ENCODE assay signal across 28 mouse cellular contexts in the genomic region with DNA sequence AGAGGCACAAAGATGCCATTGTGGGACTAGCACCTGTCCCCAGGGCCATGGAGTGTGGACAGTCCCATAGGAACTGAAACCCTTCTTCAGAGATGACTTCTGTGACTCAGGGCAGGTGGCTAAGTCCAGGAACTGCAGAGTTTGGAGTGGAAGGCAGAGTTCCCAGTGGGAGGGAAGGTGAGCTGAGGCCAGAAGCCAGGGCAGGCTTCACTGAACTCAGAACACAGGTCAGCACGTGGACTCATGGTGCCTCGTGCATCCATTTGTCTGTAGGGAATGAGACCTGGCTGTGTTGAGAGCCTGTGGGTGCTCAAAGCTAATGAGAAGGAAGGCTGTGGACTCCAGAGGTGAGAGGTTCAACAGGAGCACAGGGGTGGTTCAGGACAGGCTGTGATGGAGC. TPM values are rescaled to one million over a fixed set of nuclear protein-coding genes. Genes with fewer than 3 reads are reported as not detected.
DNase-seq lines count a peak whose midpoint lies in the region; ATAC-seq and TF ChIP-seq lines count a peak whose summit lies in the region.
"Had no signal": no experiment of that assay in that cellular context is flagged by ENCODE, and none has a peak within 500 bp of the region (broad histone marks: within the 10 kb centered on the region; RNA-seq: fewer than 3 reads in every experiment).

No protein-coding gene starts in this region.

- no peaks in the 10 kb centered on the region for H3K79me2 ChIP-seq in liver, adult 2 months (ENCODE audit: control insufficient read depth, insufficient read depth, low read length)

- no peaks in the 10 kb centered on the region for H3K27me3 ChIP-seq in forebrain, embryonic 11.5 days (ENCODE audit: control insufficient read depth, insufficient read depth, low read length)
- no peaks in the 10 kb centered on the region for H3K27me3 ChIP-seq in forebrain, postnatal 0 days (ENCODE audit: insufficient read depth, low read length)
- H3K27me3 ChIP-seq in kidney, adult 2 months (replicated peaks; ENCODE audit: control insufficient read depth, insufficient read depth, low read length) = no peaks in the 10 kb centered on the region
- no peaks in the 10 kb centered on the region for H3K27me3 ChIP-seq in liver, adult 2 months (ENCODE audit: control insufficient read depth, insufficient read depth, low read length)
- no peaks in the 10 kb centered on the region for H3K27me3 ChIP-seq in liver, embryonic 11.5 days (replicated peaks; ENCODE audit: control insufficient read depth, insufficient read depth, low read length)
- H3K27me3 ChIP-seq: embryonic facial prominence, embryonic 12.5 days had no signal

- H3K9ac ChIP-seq in forebrain, embryonic 11.5 days (ENCODE audit: low read length) = no peak overlapping the region
- no peak overlapping the region for H3K9ac ChIP-seq in forebrain, postnatal 0 days
- no peak overlapping the region for H3K9ac ChIP-seq in liver, adult 2 months (ENCODE audit: low read depth, low read length)
- H3K9ac ChIP-seq in liver, embryonic 11.5 days (ENCODE audit: low read depth, low read length) = no peak overlapping the region
- H3K9ac ChIP-seq: embryonic facial prominence, embryonic 12.5 days; forebrain, embryonic 12.5 days had no signal

- TF ChIP-seq POLR2A in kidney, adult 2 months (IDR thresholded peaks at IDR 0.05; ENCODE audit: low read depth, low read length) = no peak
- TF ChIP-seq POLR2A in liver, adult 2 months (IDR thresholded peaks at IDR 0.05; ENCODE audit: extremely low read depth, insufficient read depth, low read length) = no peak

- 85% methylated on average over 2 of the region's 2 CpGs for WGBS in forebrain, embryonic 11.5 days
- WGBS in forebrain, postnatal 0 days = 87% methylated on average over 2 of the region's 2 CpGs
- 43% methylated on average over 2 of the region's 2 CpGs for WGBS in kidney, adult 2 months
- WGBS in liver, adult 2 months = 70% methylated on average over 2 of the region's 2 CpGs
- 75% methylated on average over 2 of the region's 2 CpGs for WGBS in liver, embryonic 11.5 days

- H3K4me2 ChIP-seq in forebrain, embryonic 11.5 days (ENCODE audit: low read depth, low read length, severe bottlenecking) = no peak overlapping the region
- no peak overlapping the region for H3K4me2 ChIP-seq in forebrain, postnatal 0 days (ENCODE audit: low read depth)
- no peak overlapping the region for H3K4me2 ChIP-seq in liver, embryonic 11.5 days
- H3K4me2 ChIP-seq: embryonic facial prominence, embryonic 12.5 days; forebrain, embryonic 12.5 days had no signal

- H3K4me1 ChIP-seq in forebrain, embryonic 11.5 days (replicated peaks; ENCODE audit: control insufficient read depth, insufficient read depth, low read length) = no peaks in the 10 kb centered on the region
- no peaks in the 10 kb centered on the region for H3K4me1 ChIP-seq in forebrain, postnatal 0 days (ENCODE audit: insufficient read depth)
- no peaks in the 10 kb centered on the region for H3K4me1 ChIP-seq in kidney, adult 2 months (ENCODE audit: control insufficient read depth, insufficient read depth, low read length)
- no peaks in the 10 kb centered on the region for H3K4me1 ChIP-seq in liver, adult 2 months (ENCODE audit: control insufficient read depth, insufficient read depth, low read length)
- no peaks in the 10 kb centered on the region for H3K4me1 ChIP-seq in liver, embryonic 11.5 days (replicated peaks; ENCODE audit: control insufficient read depth, insufficient read depth, low read length)
- H3K4me1 ChIP-seq: embryonic facial prominence, embryonic 10.5 days; embryonic facial prominence, embryonic 12.5 days; forebrain, embryonic 12.5 days had no signal

- H3K9me3 ChIP-seq in forebrain, embryonic 11.5 days (ENCODE audit: control insufficient read depth, low read length) = no peaks in the 10 kb centered on the region
- no peaks in the 10 kb centered on the region for H3K9me3 ChIP-seq in forebrain, postnatal 0 days (ENCODE audit: low read length)
- no peaks in the 10 kb centered on the region for H3K9me3 ChIP-seq in liver, embryonic 11.5 days (ENCODE audit: control insufficient read depth, low read length)
- H3K9me3 ChIP-seq: embryonic facial prominence, embryonic 10.5 days; embryonic facial prominence, embryonic 12.5 days; forebrain, embryonic 12.5 days; G1E had no signal

- H3K4me3 ChIP-seq in forebrain, embryonic 11.5 days (ENCODE audit: low read depth, low read length) = no peak overlapping the region
- H3K4me3 ChIP-seq in forebrain, postnatal 0 days (ENCODE audit: low read depth, low read length) = no peak overlapping the region
- no peak overlapping the region for H3K4me3 ChIP-seq in kidney, adult 2 months (ENCODE audit: insufficient read depth, low read depth, low read length)
- H3K4me3 ChIP-seq in liver, adult 2 months (ENCODE audit: insufficient read depth, low read depth, low read length) = no peak overlapping the region
- H3K4me3 ChIP-seq in liver, embryonic 11.5 days (ENCODE audit: low read depth, low read length) = no peak overlapping the region
- H3K4me3 ChIP-seq: embryonic facial prominence, embryonic 10.5 days; embryonic facial prominence, embryonic 12.5 days; forebrain, embryonic 12.5 days had no signal

- DNase-seq in forebrain, embryonic 11.5 days (ENCODE audit: low spot score) = peak; percentile 37
- no peak for DNase-seq in forebrain, postnatal 0 days
- peak; percentile 63 for DNase-seq in kidney, adult 2 months
- DNase-seq in kidney, postnatal 14 days = no peak
- peak; percentile 64 for DNase-seq in liver, adult 2 months (ENCODE audit: extremely low read depth, low read depth, low spot score)
- no peak for DNase-seq in liver, embryonic 11.5 days (ENCODE audit: low spot score)
- DNase-seq: adrenal gland, adult 8-10 months; adrenal gland, postnatal 14 days; adrenal gland, postnatal 36 days; B cell, adult 2 months; cerebellum, adult 11-12 months; cerebellum, adult 2 months; cerebellum, adult 9-10 months; cerebellum, postnatal 10 days; cerebellum, postnatal 25 days had no signal

- no peak for ATAC-seq in forebrain, embryonic 11.5 days (replicated peaks; ENCODE audit: low FRiP score)
- ATAC-seq in forebrain, postnatal 0 days = no peak
- no peak for ATAC-seq in liver, embryonic 11.5 days (replicated peaks; ENCODE audit: low FRiP score)
- ATAC-seq: activated CD4-positive, CD25-positive, alpha-beta regulatory T cell, adult 4 months; CD4-positive, CD25-positive, alpha-beta regulatory T cell, adult 4 months; forebrain, embryonic 14.5 days; forebrain, embryonic 16.5 days; Patski had no signal

- no peak for TF ChIP-seq CTCF in forebrain, postnatal 0 days (IDR thresholded peaks at IDR 0.05; ENCODE audit: low read depth)
- TF ChIP-seq CTCF in kidney, adult 2 months (conservative IDR thresholded peaks at IDR 0.05; ENCODE audit: insufficient read depth, insufficient read length, low read depth, low read length) = no peak
- no peak for TF ChIP-seq CTCF in liver, adult 2 months (IDR thresholded peaks at IDR 0.05; ENCODE audit: low read depth, low read length)

- H3K36me3 ChIP-seq in forebrain, embryonic 11.5 days (ENCODE audit: control insufficient read depth, insufficient read depth, low read length) = no peaks in the 10 kb centered on the region
- H3K36me3 ChIP-seq in forebrain, postnatal 0 days (ENCODE audit: insufficient read depth) = no peaks in the 10 kb centered on the region
- no peaks in the 10 kb centered on the region for H3K36me3 ChIP-seq in kidney, adult 2 months (ENCODE audit: control insufficient read depth, insufficient read depth, low read length)
- H3K36me3 ChIP-seq in liver, adult 2 months (ENCODE audit: control insufficient read depth, insufficient read depth, low read length) = no peaks in the 10 kb centered on the region
- H3K36me3 ChIP-seq in liver, embryonic 11.5 days (ENCODE audit: control insufficient read depth, insufficient read depth, low read length) = no peaks in the 10 kb centered on the region
- H3K36me3 ChIP-seq: embryonic facial prominence, embryonic 10.5 days; embryonic facial prominence, embryonic 12.5 days; forebrain, embryonic 12.5 days; G1E had no signal

- no peak overlapping the region for H3K27ac ChIP-seq in forebrain, embryonic 11.5 days (ENCODE audit: low read depth, low read length)
- H3K27ac ChIP-seq in forebrain, postnatal 0 days (ENCODE audit: low read depth, low read length) = no peak overlapping the region
- no peak overlapping the region for H3K27ac ChIP-seq in kidney, adult 2 months (ENCODE audit: insufficient read depth, low read depth, low read length)
- no peak overlapping the region for H3K27ac ChIP-seq in liver, adult 2 months (replicated peaks; ENCODE audit: insufficient read depth, low read depth, low read length)
- H3K27ac ChIP-seq in liver, embryonic 11.5 days (ENCODE audit: low read depth, low read length) = no peak overlapping the region
- H3K27ac ChIP-seq: embryonic facial prominence, embryonic 10.5 days; embryonic facial prominence, embryonic 12.5 days; forebrain, embryonic 12.5 days had no signal

RNA-seq across cellular contexts. Expression of gene Obp2a, which starts 1.1 kb away (rescaled TPM):
- not detected in 2 replicates for polyA plus RNA-seq in forebrain, embryonic 11.5 days (2014; fragmentation: Nextera tagmentation; extraction: Ambion mirVana)
- not detected in 2 replicates for total RNA-seq in forebrain, postnatal 0 days (2014; rRNA removed)
- not detected in 2 replicates for polyA plus RNA-seq in forebrain, postnatal 0 days (2015; fragmentation: Nextera tagmentation; extraction: Ambion mirVana)
- not detected in 2 replicates for polyA plus RNA-seq in kidney, adult 2 months (2012; rRNA removed)
- total RNA-seq in liver, adult 2 months (2014; rRNA removed) = not detected in 2 replicates
- polyA plus RNA-seq in liver, adult 2 months (2012; rRNA removed) = not detected in 2 replicates
- polyA plus RNA-seq in liver, embryonic 11.5 days (2014; fragmentation: Nextera tagmentation; extraction: Ambion mirVana) = not detected in 2 replicates
- total RNA-seq: CH12.LX, G1E had no signal
- polyA plus RNA-seq: activated CD4-positive, CD25-positive, alpha-beta regulatory T cell, adult 4 months; CD4-positive, CD25-positive, alpha-beta regulatory T cell, adult 4 months; cerebellum, adult 2 months; cortical plate, adult 2 months; embryonic facial prominence, embryonic 10.5 days; embryonic facial prominence, embryonic 12.5 days; embryonic facial prominence, embryonic 14.5 days; forebrain, embryonic 12.5 days; forebrain, embryonic 14.5 days; forebrain, embryonic 16.5 days; G1E; Patski had no signal

RNA-seq across cellular contexts. Expression of gene Bmyc, which starts 7.8 kb away (rescaled TPM):
- polyA plus RNA-seq in forebrain, embryonic 11.5 days (2014; fragmentation: Nextera tagmentation; extraction: Ambion mirVana) = 68.5 and 71.2 TPM in 2 replicates
- total RNA-seq in forebrain, postnatal 0 days (2014; rRNA removed) = 43.4 and 50.5 TPM in 2 replicates
- polyA plus RNA-seq in forebrain, postnatal 0 days (2015; fragmentation: Nextera tagmentation; extraction: Ambion mirVana) = 194 and 195 TPM in 2 replicates
- polyA plus RNA-seq in kidney, adult 2 months (2012; rRNA removed) = 14.0 and 14.2 TPM in 2 replicates
- 1.0 and 1.9 TPM in 2 replicates for total RNA-seq in liver, adult 2 months (2014; rRNA removed)
- 4.7 and 6.8 TPM in 2 replicates for polyA plus RNA-seq in liver, adult 2 months (2012; rRNA removed)
- 35.6 and 37.8 TPM in 2 replicates for polyA plus RNA-seq in liver, embryonic 11.5 days (2014; fragmentation: Nextera tagmentation; extraction: Ambion mirVana)
- total RNA-seq: G1E had no signal
- polyA plus RNA-seq: G1E had no signal

RNA-seq across cellular contexts. Expression of gene Lcn10, which starts 16.2 kb away (rescaled TPM):
- polyA plus RNA-seq in forebrain, embryonic 11.5 days (2014; fragmentation: Nextera tagmentation; extraction: Ambion mirVana) = not detected in 2 replicates
- total RNA-seq in forebrain, postnatal 0 days (2014; rRNA removed) = not detected in 2 replicates
- not detected in 2 replicates for polyA plus RNA-seq in forebrain, postnatal 0 days (2015; fragmentation: Nextera tagmentation; extraction: Ambion mirVana)
- not detected in 2 replicates for polyA plus RNA-seq in kidney, adult 2 months (2012; rRNA removed)
- not detected in 2 replicates for total RNA-seq in liver, adult 2 months (2014; rRNA removed)
- polyA plus RNA-seq in liver, adult 2 months (2012; rRNA removed) = not detected in 2 replicates
- polyA plus RNA-seq in liver, embryonic 11.5 days (2014; fragmentation: Nextera tagmentation; extraction: Ambion mirVana) = not detected in 2 replicates
- total RNA-seq: adrenal gland, adult 18-20 months; adrenal gland, adult 8-10 months; adrenal gland, postnatal 14 days; adrenal gland, postnatal 36 days; CH12.LX; G1E had no signal
- polyA plus RNA-seq: activated CD4-positive, CD25-positive, alpha-beta regulatory T cell, adult 4 months; cerebellum, adult 2 months; cortical plate, adult 2 months; embryonic facial prominence, embryonic 10.5 days; embryonic facial prominence, embryonic 12.5 days; embryonic facial prominence, embryonic 14.5 days; forebrain, embryonic 12.5 days; forebrain, embryonic 14.5 days; forebrain, embryonic 16.5 days; G1E; Patski had no signal

RNA-seq across cellular contexts. Expression of gene Lcn6, which starts 22.1 kb away (rescaled TPM):
- polyA plus RNA-seq in forebrain, embryonic 11.5 days (2014; fragmentation: Nextera tagmentation; extraction: Ambion mirVana) = not detected in 2 replicates
- not detected in 2 replicates for total RNA-seq in forebrain, postnatal 0 days (2014; rRNA removed)
- polyA plus RNA-seq in forebrain, postnatal 0 days (2015; fragmentation: Nextera tagmentation; extraction: Ambion mirVana) = not detected in 2 replicates
- polyA plus RNA-seq in kidney, adult 2 months (2012; rRNA removed) = not detected in 2 replicates
- not detected in 2 replicates for total RNA-seq in liver, adult 2 months (2014; rRNA removed)
- polyA plus RNA-seq in liver, adult 2 months (2012; rRNA removed) = not detected in 2 replicates
- polyA plus RNA-seq in liver, embryonic 11.5 days (2014; fragmentation: Nextera tagmentation; extraction: Ambion mirVana) = not detected in 2 replicates
- total RNA-seq: adrenal gland, adult 18-20 months; adrenal gland, adult 8-10 months; adrenal gland, postnatal 14 days; adrenal gland, postnatal 36 days; CH12.LX; G1E had no signal
- polyA plus RNA-seq: activated CD4-positive, CD25-positive, alpha-beta regulatory T cell, adult 4 months; CD4-positive, CD25-positive, alpha-beta regulatory T cell, adult 4 months; cerebellum, adult 2 months; cortical plate, adult 2 months; embryonic facial prominence, embryonic 10.5 days; embryonic facial prominence, embryonic 12.5 days; embryonic facial prominence, embryonic 14.5 days; forebrain, embryonic 12.5 days; forebrain, embryonic 14.5 days; forebrain, embryonic 16.5 days; G1E; Patski had no signal

RNA-seq across cellular contexts. Expression of gene Obp2b, which starts 38.1 kb away (rescaled TPM):
- not detected in 2 replicates for polyA plus RNA-seq in forebrain, embryonic 11.5 days (2014; fragmentation: Nextera tagmentation; extraction: Ambion mirVana)
- not detected in 2 replicates for total RNA-seq in forebrain, postnatal 0 days (2014; rRNA removed)
- not detected in 2 replicates for polyA plus RNA-seq in forebrain, postnatal 0 days (2015; fragmentation: Nextera tagmentation; extraction: Ambion mirVana)
- polyA plus RNA-seq in kidney, adult 2 months (2012; rRNA removed) = not detected in 2 replicates
- not detected in 2 replicates for total RNA-seq in liver, adult 2 months (2014; rRNA removed)
- polyA plus RNA-seq in liver, adult 2 months (2012; rRNA removed) = not detected in 2 replicates
- not detected in 2 replicates for polyA plus RNA-seq in liver, embryonic 11.5 days (2014; fragmentation: Nextera tagmentation; extraction: Ambion mirVana)
- total RNA-seq: adrenal gland, adult 18-20 months; adrenal gland, adult 8-10 months; adrenal gland, postnatal 14 days; adrenal gland, postnatal 36 days; CH12.LX; G1E had no signal
- polyA plus RNA-seq: activated CD4-positive, CD25-positive, alpha-beta regulatory T cell, adult 4 months; CD4-positive, CD25-positive, alpha-beta regulatory T cell, adult 4 months; cerebellum, adult 2 months; cortical plate, adult 2 months; embryonic facial prominence, embryonic 10.5 days; embryonic facial prominence, embryonic 12.5 days; embryonic facial prominence, embryonic 14.5 days; forebrain, embryonic 12.5 days; forebrain, embryonic 14.5 days; forebrain, embryonic 16.5 days; G1E; Patski had no signal

Comparison
In these comparisons a context has a peak if more than half of its experiments do, and no peak if none do; other contexts are left out.
1. DNase-seq: peak in forebrain, embryonic 11.5 days (single experiment), kidney, adult 2 months (single experiment) and liver, adult 2 months (single experiment); none in forebrain, postnatal 0 days (single experiment), kidney, postnatal 14 days (single experiment) and liver, embryonic 11.5 days (single experiment).